Mouse (Mus musculus) MEL (cell line): Measurements from ENCODE around the gene Inpp4b.

Experiments used
- CTCF ChIP-seq, 3 experiments: IDR thresholded peaks in 2 of 3; conservative IDR thresholded peaks in 1 of 3; 2 replicates each; pipeline ENCODE4 v1.5.1; 2011 to 2012; ENCODE audit warnings: low read length in 3 of 3, low read depth in 2 of 3, mild to moderate bottlenecking in 2 of 3, improper control_type of control experiment in 1 of 3, inconsistent platforms in 1 of 3, mixed read lengths in 1 of 3, moderate library complexity in 1 of 3; ENCODE audit not compliant: control insufficient read depth in 1 of 3, insufficient read depth in 1 of 3, poor library complexity in 1 of 3, severe bottlenecking in 1 of 3
- HCFC1 ChIP-seq: IDR thresholded peaks from 2 replicates; pipeline ENCODE4 v1.6.1; 2012; ENCODE audit warnings: low read depth, mild to moderate bottlenecking, inconsistent platforms, low read length, improper control_type of control experiment, moderate library complexity
- POLR2A ChIP-seq, 2 experiments: IDR thresholded peaks; 2 replicates each; pipeline ENCODE4 v1.6.1; 2011 to 2012; ENCODE audit warnings: low read length in 2 of 2, mild to moderate bottlenecking in 2 of 2, control low read depth in 1 of 2, improper control_type of control experiment in 1 of 2, low read depth in 1 of 2, moderate library complexity in 1 of 2; ENCODE audit not compliant: control insufficient read depth in 1 of 2, insufficient read depth in 1 of 2, poor library complexity in 1 of 2
- RCOR1 ChIP-seq: IDR thresholded peaks from 2 replicates; pipeline ENCODE4 v1.6.1; 2012; ENCODE audit warnings: low read depth, mild to moderate bottlenecking, inconsistent platforms, low read length, improper control_type of control experiment
- TCF12 ChIP-seq: IDR thresholded peaks from 2 replicates; pipeline ENCODE4 v1.6.1; 2014; ENCODE audit warnings: low read depth, mild to moderate bottlenecking, inconsistent platforms, low read length, improper control_type of control experiment, moderate library complexity

DNA sequence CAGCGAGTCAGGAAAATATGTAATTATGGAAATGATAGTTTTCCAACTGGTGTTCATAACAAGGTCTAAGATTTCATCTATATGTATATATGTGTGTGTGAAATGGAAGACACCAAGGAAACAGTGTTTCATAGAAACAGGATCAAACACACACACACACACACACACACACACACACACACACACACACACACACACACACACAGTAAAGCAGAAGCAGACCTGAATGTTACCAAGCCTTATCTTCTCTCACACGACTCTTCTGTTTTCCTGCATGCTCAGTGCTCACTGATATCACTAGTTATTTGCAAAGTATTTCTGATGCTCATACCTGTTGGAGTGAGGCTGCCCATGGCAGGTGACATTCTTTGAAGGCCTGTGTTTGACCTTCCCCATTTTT is 159.9 kb downstream of the Inpp4b start:
- TF ChIP-seq CTCF (IDR thresholded peaks at IDR 0.05 in 2 of 3, conservative IDR thresholded peaks at IDR 0.05 in 1 of 3; ENCODE audit: control insufficient read depth in 1 of 3, insufficient read depth in 1 of 3, low read depth in 2 of 3, low read length in 3 of 3, poor library complexity in 1 of 3, severe bottlenecking in 1 of 3) (no peak), POLR2A (IDR thresholded peaks at IDR 0.05; ENCODE audit: control insufficient read depth in 1 of 2, insufficient read depth in 1 of 2, low read depth in 1 of 2, low read length in 2 of 2, poor library complexity in 1 of 2) (no peak), TCF12 (peak; percentile 79), HCFC1 (no peak), RCOR1 (peak; percentile 49; the same call in 1 of the 2 replicates)
